Mouse (Mus musculus) neural tube, embryonic 10.5 days (tissue): ENCODE measurements around the gene Kcnh7.
A peak's percentile ranks its signal among the peaks of the same experiment; 100 is the strongest.

Experiments used
- DNase-seq: peaks from one replicate; pipeline ENCODE4 v3.0.0-alpha.2; 2017; ENCODE audit warnings: low spot score; ENCODE audit errors: extremely low spot score

Gene Kcnh7

GRCm38 (mm10) chr2:62983936-62984335 is 200.2 kb downstream of the Kcnh7 start:
- no peak for DNase-seq

GRCm38 (mm10) chr2:62935273-62935874 is 248.7 kb downstream of the Kcnh7 start:
- no peak for DNase-seq

- no peak for DNase-seq
Measured at GRCm38 (mm10) chr2:62928494-62928893, 255.6 kb downstream of the Kcnh7 start.

GRCm38 (mm10) chr2:62928065-62928464 is 256.0 kb downstream of the Kcnh7 start:
- no peak for DNase-seq

- DNase-seq: no peak
Measured at GRCm38 (mm10) chr2:62923803-62924202, 260.3 kb downstream of the Kcnh7 start.

GRCm38 (mm10) chr2:62907688-62908087 is 276.4 kb downstream of the Kcnh7 start:
- no peak for DNase-seq

GRCm38 (mm10) chr2:62902363-62903353 is 281.4 kb downstream of the Kcnh7 start:
- no peak for DNase-seq

GRCm38 (mm10) chr2:62878763-62879162 is 305.3 kb downstream of the Kcnh7 start:
- DNase-seq: no peak

- DNase-seq: no peak
Measured at GRCm38 (mm10) chr2:62855391-62855790, 328.7 kb downstream of the Kcnh7 start.

GRCm38 (mm10) chr2:62842630-62843029 is 341.5 kb downstream of the Kcnh7 start:
- no peak for DNase-seq

GRCm38 (mm10) chr2:62834261-62834660 is 349.8 kb downstream of the Kcnh7 start:
- no peak for DNase-seq

- DNase-seq: no peak
Measured at GRCm38 (mm10) chr2:62819231-62819630, 364.9 kb downstream of the Kcnh7 start.

- no peak for DNase-seq
Measured at GRCm38 (mm10) chr2:62816016-62816415, 368.1 kb downstream of the Kcnh7 start.

- DNase-seq: no peak
Measured at GRCm38 (mm10) chr2:62808813-62809212, 375.3 kb downstream of the Kcnh7 start.

GRCm38 (mm10) chr2:62807476-62807882 is 376.6 kb downstream of the Kcnh7 start:
- DNase-seq: peak; percentile 15

- DNase-seq: no peak
Measured at GRCm38 (mm10) chr2:62806931-62807330, 377.2 kb downstream of the Kcnh7 start.

- DNase-seq: no peak
Measured at GRCm38 (mm10) chr2:62804030-62804429, 380.1 kb downstream of the Kcnh7 start.

GRCm38 (mm10) chr2:62784460-62785038 is 399.5 kb downstream of the Kcnh7 start:
- no peak for DNase-seq

- no peak for DNase-seq
Measured at GRCm38 (mm10) chr2:62746256-62746655, 437.8 kb downstream of the Kcnh7 start.

GRCm38 (mm10) chr2:62743098-62743497 is 441.0 kb downstream of the Kcnh7 start:
- no peak for DNase-seq

GRCm38 (mm10) chr2:62730671-62731070 is 453.4 kb downstream of the Kcnh7 start:
- no peak for DNase-seq

- DNase-seq: no peak
Measured at GRCm38 (mm10) chr2:62727732-62728131, 456.4 kb downstream of the Kcnh7 start.
